Mouse (Mus musculus): ENCODE results near the gene Atf7ip2. TPM values are rescaled to one million over a fixed set of nuclear protein-coding genes. Genes with fewer than 3 reads are reported as not detected.
"Not testable (repeated sequence)": the region's sequence is repeated elsewhere in the genome, so short reads cannot be mapped to it uniquely, and the experiment has no call there.

Atf7ip2 gene
- total RNA-seq (2021) = under 1 TPM; 0.36 to 0.52 TPM

DNA sequence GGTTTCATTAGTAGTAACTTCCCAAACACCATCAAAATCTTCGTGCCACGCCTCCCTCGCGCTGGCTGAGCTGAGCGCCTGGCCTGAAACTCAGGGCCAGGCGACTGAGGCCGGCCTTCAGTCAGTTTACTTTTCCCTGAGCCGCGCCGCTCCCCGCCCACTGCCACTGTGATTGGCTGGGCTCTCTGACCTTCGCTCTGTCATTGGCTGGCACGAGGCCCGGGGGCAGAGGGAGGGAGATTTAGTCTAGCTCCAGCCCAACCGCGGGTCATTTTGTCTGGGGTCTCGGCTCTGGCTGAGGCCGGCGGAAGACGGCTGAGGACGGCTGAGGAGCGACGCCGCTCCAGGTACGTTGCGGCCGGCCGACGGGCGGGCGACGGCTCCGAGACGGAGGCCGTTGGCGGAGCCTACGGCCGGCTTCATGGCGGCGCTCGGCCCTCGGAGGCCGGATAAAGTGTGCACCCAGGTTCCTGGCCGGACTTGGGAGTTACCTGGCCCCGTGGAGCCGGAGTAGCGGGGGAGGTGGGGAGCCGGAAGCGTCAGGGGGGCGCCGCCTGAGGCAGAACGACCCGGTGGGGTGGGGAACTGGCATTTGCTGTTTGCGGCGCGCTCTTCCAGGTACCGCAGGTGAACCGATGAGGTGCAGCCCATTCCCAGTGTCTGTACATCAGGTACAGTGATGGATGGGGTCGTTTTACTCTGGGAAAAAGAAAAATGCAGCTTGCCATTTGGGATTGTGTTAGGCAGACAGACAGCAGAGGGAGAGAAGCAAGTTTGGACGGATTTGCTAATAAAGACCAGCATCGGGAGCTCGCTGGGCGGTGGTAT is at the start of gene Atf7ip2:
Atf7ip2 (plus strand) TSS at position 34 of the 828 bp plus-strand sequence.
- DNase-seq = peak; percentile 96

- DNase-seq = no peak
These were observed 49.3 kb upstream of the Atf7ip2 start for GRCm38 (mm10) chr16:10143166-10143565.

DNA sequence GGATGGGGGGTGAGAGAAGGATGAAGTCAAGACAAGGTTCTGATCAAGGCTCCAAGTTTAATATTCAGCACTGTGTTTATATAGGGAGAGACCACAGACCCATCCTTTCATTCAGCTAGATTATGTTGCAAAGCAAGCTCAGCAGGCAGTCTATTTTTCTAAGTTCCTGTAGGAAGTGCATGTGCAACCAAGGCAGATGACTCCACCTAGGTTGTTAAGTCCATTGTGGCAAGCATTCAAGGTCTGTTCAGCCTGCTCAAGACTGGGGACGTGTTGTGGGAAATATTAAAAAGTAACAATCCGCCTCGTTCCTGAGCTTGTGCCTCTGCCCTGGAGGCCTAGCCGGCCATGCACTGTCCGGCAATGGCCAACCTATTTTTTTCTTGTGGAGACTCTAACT is 45.1 kb upstream of the Atf7ip2 start:
- no peak for DNase-seq

- DNase-seq = no peak
These were observed 23.2 kb upstream of the Atf7ip2 start for GRCm38 (mm10) chr16:10169123-10169905.

- DNase-seq = no peak
These were observed 22.5 kb upstream of the Atf7ip2 start, which contains the start of gene Rpl39l for GRCm38 (mm10) chr16:10170005-10170404. Rpl39l (plus strand) TSS chr16:10170226.

GRCm38 (mm10) chr16:10171276-10171675 is 21.2 kb upstream of the Atf7ip2 start:
- DNase-seq = no peak

- no peak for DNase-seq
These were observed 20.2 kb upstream of the Atf7ip2 start for GRCm38 (mm10) chr16:10172179-10172820.

GRCm38 (mm10) chr16:10187461-10187860 is 5.1 kb upstream of the Atf7ip2 start:
- not testable (repeated sequence) for DNase-seq

DNA sequence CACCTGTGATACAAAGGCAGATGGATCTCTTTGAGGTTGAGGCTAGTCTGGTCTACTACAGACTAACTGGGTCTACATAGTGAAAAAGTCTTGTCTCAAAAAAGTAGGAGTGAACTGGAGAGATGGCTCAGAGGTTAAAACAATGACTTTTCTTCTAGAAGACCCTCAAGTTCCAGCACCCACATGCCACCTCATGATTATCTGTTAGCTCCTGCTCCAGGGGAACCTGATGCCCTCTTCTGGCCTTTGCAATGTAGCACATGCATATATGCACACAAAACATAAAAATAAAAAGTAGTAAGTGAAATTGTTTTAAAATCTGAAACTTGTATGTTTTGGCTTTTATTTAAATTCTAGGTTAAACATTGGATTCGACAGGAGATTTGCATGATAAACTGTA is 16.3 kb downstream of the Atf7ip2 start:
- DNase-seq = no peak

- DNase-seq = not testable (repeated sequence)
These were observed 23.9 kb downstream of the Atf7ip2 start for GRCm38 (mm10) chr16:10216366-10216765.

DNA sequence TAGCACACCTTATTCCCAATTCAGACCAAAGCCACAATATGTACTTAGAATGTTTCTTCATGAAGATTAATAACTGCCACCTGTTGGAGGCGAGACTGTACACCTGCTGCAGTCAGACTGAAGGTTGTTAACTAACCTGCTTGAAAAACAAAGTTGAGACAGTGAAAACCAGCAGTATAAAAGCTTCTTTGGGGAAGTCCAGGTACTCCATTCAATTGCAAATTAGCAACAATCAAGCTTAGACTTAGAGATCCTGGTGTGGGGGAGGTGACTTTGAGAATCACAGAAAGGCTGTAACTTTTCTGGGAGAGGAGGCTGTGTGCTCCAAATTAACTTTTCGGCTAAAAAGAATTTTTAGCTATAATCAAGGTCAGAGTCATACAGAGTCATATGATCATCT is 24.5 kb downstream of the Atf7ip2 start:
- not testable (repeated sequence) for DNase-seq

DNA sequence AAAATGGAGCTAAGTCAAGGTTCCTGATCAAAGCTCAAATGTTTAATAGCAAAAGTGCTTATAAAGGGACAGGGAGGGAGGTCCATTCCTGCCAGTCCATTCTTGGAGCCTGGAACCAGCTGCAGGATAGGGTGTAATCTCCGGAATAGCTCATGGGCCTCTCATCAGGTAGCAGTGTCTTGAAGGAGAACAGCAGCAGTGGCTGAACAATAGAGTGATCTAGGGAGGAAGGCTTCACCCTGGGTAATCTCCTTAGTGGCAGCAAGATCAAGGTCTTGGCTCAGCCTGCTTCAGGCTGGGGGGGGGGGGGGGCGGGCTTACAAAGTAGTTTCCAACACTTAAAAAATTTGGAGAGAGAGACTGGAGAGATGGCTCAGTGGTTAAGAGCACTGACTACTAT is 34.8 kb downstream of the Atf7ip2 start:
- DNase-seq = no peak

DNA sequence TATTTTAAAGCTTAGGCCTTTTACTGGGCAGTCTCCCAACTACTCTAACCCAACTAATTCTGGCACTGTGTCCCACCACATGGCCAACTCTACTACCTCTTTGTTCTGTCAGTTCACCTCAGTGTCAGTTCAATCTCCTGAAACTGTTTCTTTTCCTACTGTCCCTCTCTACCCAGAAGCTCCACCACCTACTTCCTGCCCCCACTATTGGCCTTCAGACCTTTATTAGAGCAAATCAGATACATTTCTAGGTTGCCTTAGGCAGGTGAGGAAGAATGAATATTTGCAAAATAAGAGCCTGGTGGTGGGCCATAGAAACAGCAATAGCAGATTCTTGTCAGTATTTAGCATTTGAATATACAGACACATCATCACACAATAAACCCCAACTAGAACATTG is 44.1 kb downstream of the Atf7ip2 start:
- DNase-seq = no peak

DNA sequence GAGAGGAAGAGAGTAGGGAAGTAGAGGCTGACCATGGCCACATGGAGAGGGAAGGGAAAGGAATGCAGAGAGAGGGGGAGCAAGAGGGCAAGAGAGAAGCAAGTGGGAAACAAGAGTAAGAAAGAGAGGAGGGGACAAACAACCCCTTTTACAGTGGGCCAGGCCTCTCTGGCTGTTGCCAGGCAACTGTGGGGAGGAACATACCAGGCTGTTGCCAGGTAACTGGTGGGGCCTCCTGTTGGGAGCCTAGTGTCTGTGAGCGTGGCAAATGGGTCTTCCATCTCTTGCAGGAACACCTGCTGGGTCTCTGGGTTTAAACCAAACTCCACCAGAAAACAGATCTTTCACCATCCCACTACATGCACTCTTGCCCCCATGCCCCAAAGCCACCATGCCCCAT is 61.5 kb downstream of the Atf7ip2 start:
- DNase-seq = no peak

- DNase-seq = peak; percentile 70
These were observed 79.7 kb downstream of the Atf7ip2 start for GRCm38 (mm10) chr16:10272256-10272655.

- DNase-seq = no peak
These were observed 82.0 kb downstream of the Atf7ip2 start for GRCm38 (mm10) chr16:10274465-10274864.

DNA sequence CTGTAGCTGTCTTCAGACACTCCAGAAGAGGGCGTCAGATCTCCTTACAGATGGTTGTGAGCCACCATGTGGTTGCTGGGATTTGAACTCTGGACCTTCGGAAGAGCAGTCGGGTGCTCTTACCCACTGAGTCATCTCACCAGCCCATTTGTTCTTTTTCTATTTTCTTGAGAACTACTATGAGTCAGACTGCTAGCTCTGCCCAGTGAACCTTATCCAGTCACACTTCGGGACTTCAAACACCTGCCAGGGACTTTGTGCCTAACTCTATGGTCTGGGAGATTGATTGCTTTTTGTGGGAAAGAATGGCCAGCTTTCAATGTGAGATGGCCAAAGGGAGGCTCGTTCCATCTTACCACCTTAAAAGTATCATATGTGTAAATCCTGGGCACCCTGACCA is 84.3 kb downstream of the Atf7ip2 start:
- DNase-seq = not testable (repeated sequence)

GRCm38 (mm10) chr16:10280286-10280951 is 87.9 kb downstream of the Atf7ip2 start:
- DNase-seq = peak; percentile 91

GRCm38 (mm10) chr16:10281890-10282289 is 89.4 kb downstream of the Atf7ip2 start:
- DNase-seq = no peak

- DNase-seq = no peak
These were observed 94.2 kb downstream of the Atf7ip2 start for GRCm38 (mm10) chr16:10286513-10287268.

DNA sequence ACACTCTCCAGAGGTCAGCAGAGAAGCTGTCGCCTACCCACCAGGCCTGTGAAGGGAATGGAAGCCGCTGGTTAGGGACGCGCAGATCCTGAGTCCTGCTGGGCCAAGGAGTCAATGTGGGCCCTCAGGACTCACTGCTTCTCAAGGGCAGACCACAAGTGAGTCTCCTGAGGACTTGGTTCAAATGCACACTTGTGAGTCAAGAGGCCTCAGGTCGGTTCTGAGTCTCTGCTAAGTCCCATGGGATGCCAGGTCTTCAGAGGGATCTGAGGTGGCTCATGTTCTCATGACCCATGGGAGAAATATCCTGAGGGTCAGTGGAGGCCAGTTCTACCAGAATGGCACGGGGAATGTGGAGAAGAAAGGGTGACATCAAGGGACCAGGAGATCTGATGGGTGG is 95.6 kb downstream of the Atf7ip2 start:
- no peak for DNase-seq
